27 mouse cellular contexts compared by ENCODE assay signal in the genomic region with DNA sequence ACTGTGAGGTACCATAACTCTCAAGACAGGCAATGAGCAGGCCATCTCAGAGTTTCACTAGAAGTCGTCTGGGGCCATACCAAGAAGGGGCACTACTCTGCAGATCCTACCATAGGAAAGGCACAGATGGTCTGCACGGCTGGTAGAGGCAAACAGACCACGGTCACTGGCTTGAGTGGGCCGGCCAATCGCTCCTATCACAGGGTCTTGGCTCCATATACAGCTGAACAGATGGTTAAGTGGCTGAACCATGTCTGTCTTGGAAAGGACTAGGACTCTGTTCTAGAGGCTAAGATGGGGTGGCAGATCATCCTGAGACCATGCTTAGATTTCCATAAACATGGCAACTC. TPM values are rescaled to one million over a fixed set of nuclear protein-coding genes. Genes with fewer than 3 reads are reported as not detected.
A peak's percentile ranks its signal among the peaks of the same experiment; 100 is the strongest.
DNase-seq lines count a peak whose midpoint lies in the region; ATAC-seq and TF ChIP-seq lines count a peak whose summit lies in the region.
"Had no signal": no experiment of that assay in that cellular context is flagged by ENCODE, and none has a peak within 500 bp of the region (broad histone marks: within the 10 kb centered on the region; RNA-seq: fewer than 3 reads in every experiment).

No protein-coding gene starts in this region.

- DNase-seq in hindbrain, postnatal 0 days (ENCODE audit: low spot score) = peak; percentile 44
- DNase-seq in hindbrain, embryonic 11.5 days (ENCODE audit: low spot score) = no peak
- DNase-seq in midbrain, postnatal 0 days (ENCODE audit: low spot score) = peak; percentile 53
- no peak for DNase-seq in midbrain, embryonic 10.5 days (ENCODE audit: low spot score)
- peak; percentile 88 for DNase-seq in cerebellum, adult 9-11 months
- DNase-seq in heart, adult 18-20 months = no peak
- DNase-seq in left cerebral cortex, adult 2 months (ENCODE audit: extremely low spot score in 1 of 2, low spot score in 2 of 2) = no peak
- no peak for DNase-seq in right cerebral cortex, adult 18-20 months
- DNase-seq: embryo, embryonic 11 days; gastrocnemius, postnatal 25 days; heart, adult 11 months; kidney, adult 18-20 months; kidney, postnatal 25 days; lung, adult 2 months; lung, postnatal 14 days had no signal

- no peak overlapping the region for H3K9ac ChIP-seq in hindbrain, postnatal 0 days (replicated peaks; ENCODE audit: low read length)
- no peak overlapping the region for H3K9ac ChIP-seq in hindbrain, embryonic 11.5 days (ENCODE audit: low read depth, low read length)
- H3K9ac ChIP-seq in midbrain, postnatal 0 days (replicated peaks; ENCODE audit: low read length, poor library complexity, severe bottlenecking) = no peak overlapping the region
- H3K9ac ChIP-seq: embryonic facial prominence, embryonic 12.5 days; heart, embryonic 12.5 days; hindbrain, embryonic 15.5 days; kidney, embryonic 15.5 days; limb, embryonic 15.5 days; neural tube, embryonic 12.5 days had no signal

- no peak overlapping the region; the same call in 1 of the 2 replicates for H3K27ac ChIP-seq in hindbrain, postnatal 0 days
- no peak overlapping the region for H3K27ac ChIP-seq in hindbrain, embryonic 11.5 days (ENCODE audit: low read depth, low read length)
- no peak overlapping the region for H3K27ac ChIP-seq in midbrain, postnatal 0 days (ENCODE audit: low read depth, low read length)
- H3K27ac ChIP-seq in midbrain, embryonic 10.5 days (replicated peaks) = no peak overlapping the region
- H3K27ac ChIP-seq in left cerebral cortex, adult 2 months = no peak overlapping the region
- H3K27ac ChIP-seq: embryonic facial prominence, embryonic 12.5 days; hindbrain, embryonic 15.5 days; kidney, embryonic 15.5 days; limb, embryonic 10.5 days; limb, embryonic 15.5 days; neural tube, embryonic 12.5 days had no signal

- intact Hi-C loops in left cerebral cortex, adult 2 months (cut with DNase I) = no loop called here

- no peak overlapping the region for H3K4me3 ChIP-seq in hindbrain, postnatal 0 days (ENCODE audit: low read length)
- no peak overlapping the region for H3K4me3 ChIP-seq in hindbrain, embryonic 11.5 days (ENCODE audit: low read depth, low read length)
- H3K4me3 ChIP-seq in midbrain, postnatal 0 days (ENCODE audit: low read depth, low read length) = no peak overlapping the region
- H3K4me3 ChIP-seq in midbrain, embryonic 10.5 days = no peak overlapping the region
- no peak overlapping the region for H3K4me3 ChIP-seq in left cerebral cortex, adult 2 months
- H3K4me3 ChIP-seq: embryonic facial prominence, embryonic 12.5 days; heart, embryonic 12.5 days; hindbrain, embryonic 15.5 days; kidney, embryonic 15.5 days; limb, embryonic 10.5 days; limb, embryonic 15.5 days; myocyte; neural tube, embryonic 12.5 days had no signal

- H3K27me3 ChIP-seq in hindbrain, postnatal 0 days (ENCODE audit: insufficient read depth, low read length) = no peaks in the 10 kb centered on the region
- H3K27me3 ChIP-seq in hindbrain, embryonic 11.5 days (ENCODE audit: control insufficient read depth, insufficient read depth, low read length) = no peaks in the 10 kb centered on the region
- no peaks in the 10 kb centered on the region for H3K27me3 ChIP-seq in midbrain, postnatal 0 days (ENCODE audit: insufficient read depth, low read length)
- no peaks in the 10 kb centered on the region for H3K27me3 ChIP-seq in midbrain, embryonic 10.5 days (ENCODE audit: low read depth, poor library complexity, severe bottlenecking)
- H3K27me3 ChIP-seq: CH12.LX; embryonic facial prominence, embryonic 12.5 days; heart, embryonic 12.5 days; hindbrain, embryonic 15.5 days; kidney, embryonic 15.5 days; limb, embryonic 15.5 days; neural tube, embryonic 12.5 days had no signal

- no peak overlapping the region for H3K4me2 ChIP-seq in hindbrain, postnatal 0 days (ENCODE audit: low read depth, low read length)
- H3K4me2 ChIP-seq in hindbrain, embryonic 11.5 days (replicated peaks; ENCODE audit: low read depth, low read length) = no peak overlapping the region
- H3K4me2 ChIP-seq in midbrain, postnatal 0 days (ENCODE audit: low read depth, low read length, poor library complexity, severe bottlenecking) = no peak overlapping the region
- H3K4me2 ChIP-seq: embryonic facial prominence, embryonic 12.5 days; heart, embryonic 12.5 days; hindbrain, embryonic 15.5 days; kidney, embryonic 15.5 days; limb, embryonic 15.5 days; midbrain, embryonic 11.5 days; neural tube, embryonic 12.5 days had no signal

- TF ChIP-seq CTCF in hindbrain, postnatal 0 days (IDR thresholded peaks at IDR 0.05; ENCODE audit: low read depth) = no peak
- no peak for TF ChIP-seq CTCF in midbrain, postnatal 0 days (IDR thresholded peaks at IDR 0.05)
- TF ChIP-seq CTCF in left cerebral cortex, adult 2 months (IDR thresholded peaks at IDR 0.05) = no peak

- H3K36me3 ChIP-seq in hindbrain, postnatal 0 days (ENCODE audit: insufficient read depth, low read length) = peaks cover 10% of the 10 kb centered on the region; the same call in 1 of the 2 replicates
- no peaks in the 10 kb centered on the region for H3K36me3 ChIP-seq in hindbrain, embryonic 11.5 days (ENCODE audit: control insufficient read depth, insufficient read depth, low read length)
- H3K36me3 ChIP-seq in midbrain, postnatal 0 days (ENCODE audit: insufficient read depth, low read length) = peaks cover 24% of the 10 kb centered on the region
- H3K36me3 ChIP-seq in midbrain, embryonic 10.5 days = peaks cover 24% of the 10 kb centered on the region

- no peaks in the 10 kb centered on the region for H3K9me3 ChIP-seq in hindbrain, postnatal 0 days (ENCODE audit: low read length)
- H3K9me3 ChIP-seq in hindbrain, embryonic 11.5 days (ENCODE audit: control insufficient read depth, low read length) = no peaks in the 10 kb centered on the region
- no peaks in the 10 kb centered on the region for H3K9me3 ChIP-seq in midbrain, postnatal 0 days (ENCODE audit: low read length)
- H3K9me3 ChIP-seq in midbrain, embryonic 10.5 days (replicated peaks) = no peaks in the 10 kb centered on the region
- H3K9me3 ChIP-seq: embryonic facial prominence, embryonic 12.5 days; heart, embryonic 12.5 days; hindbrain, embryonic 15.5 days; kidney, embryonic 15.5 days; limb, embryonic 10.5 days; limb, embryonic 15.5 days had no signal

- peak; percentile 59; the same call in 1 of the 2 replicates for ATAC-seq in hindbrain, postnatal 0 days
- ATAC-seq in hindbrain, embryonic 11.5 days (ENCODE audit: low FRiP score) = no peak
- no peak for ATAC-seq in midbrain, postnatal 0 days (ENCODE audit: low FRiP score)
- ATAC-seq: forebrain, embryonic 14.5 days; midbrain, embryonic 16.5 days had no signal

- WGBS in hindbrain, postnatal 0 days = 70% methylated on average over 5 of the region's 5 CpGs
- 93% methylated on average over 5 of the region's 5 CpGs for WGBS in hindbrain, embryonic 11.5 days
- WGBS in midbrain, postnatal 0 days = 95% methylated on average over 5 of the region's 5 CpGs
- 92% methylated on average over 5 of the region's 5 CpGs for WGBS in midbrain, embryonic 10.5 days

- no peaks in the 10 kb centered on the region for H3K4me1 ChIP-seq in hindbrain, postnatal 0 days (ENCODE audit: insufficient read depth, low read length)
- no peaks in the 10 kb centered on the region for H3K4me1 ChIP-seq in hindbrain, embryonic 11.5 days (replicated peaks; ENCODE audit: control insufficient read depth, insufficient read depth, low read length)
- H3K4me1 ChIP-seq in midbrain, postnatal 0 days (ENCODE audit: insufficient read depth, low read length) = no peaks in the 10 kb centered on the region
- peaks cover 12% of the 10 kb centered on the region for H3K4me1 ChIP-seq in midbrain, embryonic 10.5 days
- H3K4me1 ChIP-seq: embryonic facial prominence, embryonic 12.5 days; hindbrain, embryonic 15.5 days; kidney, embryonic 15.5 days; limb, embryonic 10.5 days; limb, embryonic 15.5 days; neural tube, embryonic 12.5 days had no signal

RNA-seq across cellular contexts. Expression of a gene that starts 27.5 kb away (rescaled TPM):
- total RNA-seq in hindbrain, postnatal 0 days (2014; rRNA removed) = 101 and 119 TPM in 2 replicates
- 78.2 and 83.9 TPM in 2 replicates for polyA plus RNA-seq in hindbrain, postnatal 0 days (2015; fragmentation: Nextera tagmentation; extraction: Ambion mirVana)
- polyA plus RNA-seq in hindbrain, embryonic 11.5 days (2014; fragmentation: Nextera tagmentation; extraction: Ambion mirVana) = 29.6 and 31.4 TPM in 2 replicates
- 91.4 and 94.8 TPM in 2 replicates for total RNA-seq in midbrain, postnatal 0 days (2014; rRNA removed)
- polyA plus RNA-seq in midbrain, postnatal 0 days (2015; fragmentation: Nextera tagmentation; extraction: Ambion mirVana) = 68.1 and 75.7 TPM in 2 replicates
- 33.3 and 38.7 TPM in 2 replicates for polyA plus RNA-seq in midbrain, embryonic 10.5 days (2016; fragmentation: Nextera tagmentation; extraction: Ambion mirVana)
- total RNA-seq in heart, adult 18-20 months (2021) = 10 to 100 TPM; 18.9 to 22.9 TPM
- total RNA-seq in left cerebral cortex, adult 2 months (2021) = 10 to 100 TPM; 13.7 to 14.4 TPM

RNA-seq across cellular contexts. Expression of a gene that starts 27.6 kb away (rescaled TPM):
- 25.5 and 46.1 TPM in 2 replicates for total RNA-seq in hindbrain, postnatal 0 days (2014; rRNA removed)
- polyA plus RNA-seq in hindbrain, postnatal 0 days (2015; fragmentation: Nextera tagmentation; extraction: Ambion mirVana) = 75.9 and 81.6 TPM in 2 replicates
- polyA plus RNA-seq in hindbrain, embryonic 11.5 days (2014; fragmentation: Nextera tagmentation; extraction: Ambion mirVana) = 71.5 and 74.0 TPM in 2 replicates
- 27.0 and 28.9 TPM in 2 replicates for total RNA-seq in midbrain, postnatal 0 days (2014; rRNA removed)
- polyA plus RNA-seq in midbrain, postnatal 0 days (2015; fragmentation: Nextera tagmentation; extraction: Ambion mirVana) = 77.9 and 78.5 TPM in 2 replicates
- polyA plus RNA-seq in midbrain, embryonic 10.5 days (2016; fragmentation: Nextera tagmentation; extraction: Ambion mirVana) = 82.1 and 85.0 TPM in 2 replicates
- total RNA-seq in heart, adult 18-20 months (2021) = 10 to 100 TPM; 82.3 to 97.7 TPM
- total RNA-seq in left cerebral cortex, adult 2 months (2021) = 10 to 100 TPM; 38.4 to 42.3 TPM

RNA-seq across cellular contexts. Expression of a gene that starts 35.3 kb away (rescaled TPM):
- 62.6 and 79.4 TPM in 2 replicates for total RNA-seq in hindbrain, postnatal 0 days (2014; rRNA removed)
- polyA plus RNA-seq in hindbrain, postnatal 0 days (2015; fragmentation: Nextera tagmentation; extraction: Ambion mirVana) = 16.1 and 18.5 TPM in 2 replicates
- polyA plus RNA-seq in hindbrain, embryonic 11.5 days (2014; fragmentation: Nextera tagmentation; extraction: Ambion mirVana) = 40.1 and 57.9 TPM in 2 replicates
- 46.4 and 52.9 TPM in 2 replicates for total RNA-seq in midbrain, postnatal 0 days (2014; rRNA removed)
- polyA plus RNA-seq in midbrain, postnatal 0 days (2015; fragmentation: Nextera tagmentation; extraction: Ambion mirVana) = 13.6 and 15.0 TPM in 2 replicates
- 17.3 and 17.6 TPM in 2 replicates for polyA plus RNA-seq in midbrain, embryonic 10.5 days (2016; fragmentation: Nextera tagmentation; extraction: Ambion mirVana)
- total RNA-seq in heart, adult 18-20 months (2021) = 100 to 1,000 TPM; 320 to 330 TPM
- 10 to 100 TPM; 30.7 to 31.4 TPM for total RNA-seq in left cerebral cortex, adult 2 months (2021)

RNA-seq across cellular contexts. Expression of a gene that starts 37.1 kb away (rescaled TPM):
- total RNA-seq in hindbrain, postnatal 0 days (2014; rRNA removed) = 34.2 and 55.2 TPM in 2 replicates
- polyA plus RNA-seq in hindbrain, postnatal 0 days (2015; fragmentation: Nextera tagmentation; extraction: Ambion mirVana) = 47.8 and 48.3 TPM in 2 replicates
- 24.1 and 28.8 TPM in 2 replicates for polyA plus RNA-seq in hindbrain, embryonic 11.5 days (2014; fragmentation: Nextera tagmentation; extraction: Ambion mirVana)
- 35.4 and 42.8 TPM in 2 replicates for total RNA-seq in midbrain, postnatal 0 days (2014; rRNA removed)
- polyA plus RNA-seq in midbrain, postnatal 0 days (2015; fragmentation: Nextera tagmentation; extraction: Ambion mirVana) = 47.5 and 55.4 TPM in 2 replicates
- 25.0 and 29.4 TPM in 2 replicates for polyA plus RNA-seq in midbrain, embryonic 10.5 days (2016; fragmentation: Nextera tagmentation; extraction: Ambion mirVana)
- 10 to 100 TPM; 48.2 to 50.9 TPM for total RNA-seq in heart, adult 18-20 months (2021)
- 10 to 100 TPM; 59.2 to 72.0 TPM for total RNA-seq in left cerebral cortex, adult 2 months (2021)

RNA-seq across cellular contexts. Expression of a gene that starts 41.6 kb away (rescaled TPM):
- total RNA-seq in hindbrain, postnatal 0 days (2014; rRNA removed) = 2.1 and 5.0 TPM in 2 replicates
- polyA plus RNA-seq in hindbrain, postnatal 0 days (2015; fragmentation: Nextera tagmentation; extraction: Ambion mirVana) = 6.7 and 9.1 TPM in 2 replicates
- 4.4 and 4.5 TPM in 2 replicates for polyA plus RNA-seq in hindbrain, embryonic 11.5 days (2014; fragmentation: Nextera tagmentation; extraction: Ambion mirVana)
- 4.0 and 5.3 TPM in 2 replicates for total RNA-seq in midbrain, postnatal 0 days (2014; rRNA removed)
- 5.3 and 5.9 TPM in 2 replicates for polyA plus RNA-seq in midbrain, postnatal 0 days (2015; fragmentation: Nextera tagmentation; extraction: Ambion mirVana)
- 4.1 and 6.9 TPM in 2 replicates for polyA plus RNA-seq in midbrain, embryonic 10.5 days (2016; fragmentation: Nextera tagmentation; extraction: Ambion mirVana)
- 10 to 100 TPM; 22.5 to 23.3 TPM for total RNA-seq in heart, adult 18-20 months (2021)
- 1 to 10 TPM; 3.7 to 5.1 TPM for total RNA-seq in left cerebral cortex, adult 2 months (2021)
- total RNA-seq: CH12.LX had no signal

Comparison
In these comparisons a context has a peak if more than half of its experiments do, and no peak if none do; other contexts are left out.
1. DNase-seq: peak in hindbrain, postnatal 0 days (single experiment), midbrain, postnatal 0 days (single experiment) and cerebellum, adult 9-11 months (single experiment); none in hindbrain, embryonic 11.5 days (single experiment), midbrain, embryonic 10.5 days (single experiment), heart, adult 18-20 months (0 of 2), left cerebral cortex, adult 2 months (0 of 2) and right cerebral cortex, adult 18-20 months (single experiment).